Comparison of ENCODE assay signal across 25 mouse cellular contexts in genomic region chr16:8429531-8429930, GRCm38 (mm10). TPM values are rescaled to one million over a fixed set of nuclear protein-coding genes. Genes with fewer than 3 reads are reported as not detected.
DNase-seq lines count a peak whose midpoint lies in the region; ATAC-seq and TF ChIP-seq lines count a peak whose summit lies in the region.
"Had no signal": no experiment of that assay in that cellular context is flagged by ENCODE, and none has a peak within 500 bp of the region (broad histone marks: within the 10 kb centered on the region; RNA-seq: fewer than 3 reads in every experiment).

No protein-coding gene starts in this region.

- H3K9me3 ChIP-seq in stomach, postnatal 0 days (ENCODE audit: control insufficient read depth, low read length), result no peaks in the 10 kb centered on the region
- H3K9me3 ChIP-seq: embryonic facial prominence, embryonic 10.5 days; embryonic facial prominence, embryonic 12.5 days; forebrain, embryonic 13.5 days; forebrain, embryonic 15.5 days had no signal

- no peak overlapping the region for H3K9ac ChIP-seq in stomach, postnatal 0 days (ENCODE audit: low read length)
- H3K9ac ChIP-seq: embryonic facial prominence, embryonic 12.5 days; forebrain, embryonic 13.5 days; forebrain, embryonic 15.5 days had no signal

- no peak overlapping the region for H3K4me2 ChIP-seq in stomach, postnatal 0 days (replicated peaks; ENCODE audit: low read depth)
- H3K4me2 ChIP-seq: embryonic facial prominence, embryonic 12.5 days; forebrain, embryonic 13.5 days; forebrain, embryonic 15.5 days had no signal

- H3K4me1 ChIP-seq in stomach, postnatal 0 days (replicated peaks; ENCODE audit: control insufficient read depth, insufficient read depth), result no peaks in the 10 kb centered on the region

- intact Hi-C loops in heart, postnatal 10 days (cut with DNase I), result no loop called here

- 85% methylated on average over 3 of the region's 4 CpGs for WGBS in stomach, postnatal 0 days

- H3K36me3 ChIP-seq in stomach, postnatal 0 days (ENCODE audit: control insufficient read depth, insufficient read depth, low read length), result no peaks in the 10 kb centered on the region
- H3K36me3 ChIP-seq: embryonic facial prominence, embryonic 10.5 days; embryonic facial prominence, embryonic 12.5 days; forebrain, embryonic 15.5 days had no signal

- no peak overlapping the region for H3K4me3 ChIP-seq in stomach, postnatal 0 days (ENCODE audit: low read depth, low read length)
- H3K4me3 ChIP-seq: embryonic facial prominence, embryonic 10.5 days; embryonic facial prominence, embryonic 12.5 days; forebrain, embryonic 13.5 days; forebrain, embryonic 15.5 days had no signal

- no peak overlapping the region for H3K27ac ChIP-seq in stomach, postnatal 0 days (replicated peaks)
- H3K27ac ChIP-seq: embryonic facial prominence, embryonic 10.5 days; embryonic facial prominence, embryonic 12.5 days; forebrain, embryonic 13.5 days; forebrain, embryonic 15.5 days had no signal

- DNase-seq in heart, adult 11 months, result peak; percentile 59
- DNase-seq in heart, postnatal 10 days, result no peak
- DNase-seq in right cerebral cortex, adult 18-20 months, result peak; percentile 24
- DNase-seq in right cerebral cortex, adult 2 months (ENCODE audit: low spot score in 2 of 2), result no peak
- DNase-seq in brain, adult 2 months (ENCODE audit: low read depth, low spot score), result peak; percentile 61
- peak; percentile 2 for DNase-seq in stomach, postnatal 0 days (ENCODE audit: low spot score)
- no peak for DNase-seq in kidney, postnatal 14 days
- no peak for DNase-seq in lung, adult 18-20 months
- DNase-seq: adrenal gland, adult 2 months; adrenal gland, postnatal 10 days; adrenal gland, postnatal 25 days; cerebellum, adult 11-12 months; cerebellum, adult 2 months; cerebellum, adult 9-10 months; cerebellum, postnatal 10 days; cerebellum, postnatal 25 days had no signal

- TF ChIP-seq EP300 in stomach, postnatal 0 days (optimal IDR thresholded peaks at IDR 0.05), result no peak

- no peak for ATAC-seq in stomach, postnatal 0 days (ENCODE audit: low FRiP score, low TSS enrichment)
- ATAC-seq: forebrain, embryonic 13.5 days; forebrain, embryonic 15.5 days had no signal

- TF ChIP-seq CTCF in stomach, postnatal 0 days (IDR thresholded peaks at IDR 0.05; ENCODE audit: low read depth), result no peak

- peaks cover 5% of the 10 kb centered on the region; the same call in 1 of the 2 replicates for H3K27me3 ChIP-seq in stomach, postnatal 0 days (ENCODE audit: control insufficient read depth, insufficient read depth, low read length)

RNA-seq across cellular contexts. Expression of gene Tmem114, which starts 4.6 kb away (rescaled TPM):
- not detected for total RNA-seq in heart, postnatal 10 days (2021)
- 0.18 TPM in 1 of 2 replicates, not detected in the other for polyA plus RNA-seq in stomach, postnatal 0 days (2015; fragmentation: Nextera tagmentation; extraction: Ambion mirVana)
- total RNA-seq: adrenal gland, adult 2 months; adrenal gland, postnatal 10 days; adrenal gland, postnatal 25 days; ES-E14; MEL had no signal
- polyA plus RNA-seq: adrenal gland, adult 2 months; C2C12; embryonic facial prominence, embryonic 10.5 days; embryonic facial prominence, embryonic 14.5 days; forebrain, embryonic 11.5 days; forebrain, embryonic 13.5 days; forebrain, embryonic 15.5 days had no signal

RNA-seq across cellular contexts. Expression of gene Mettl22, which starts 41.1 kb away (rescaled TPM):
- 10 to 100 TPM; 28.2 to 30.0 TPM for total RNA-seq in heart, postnatal 10 days (2021)
- polyA plus RNA-seq in stomach, postnatal 0 days (2015; fragmentation: Nextera tagmentation; extraction: Ambion mirVana), result 9.3 and 12.1 TPM in 2 replicates

Comparison
In these comparisons a context has a peak if more than half of its experiments do, and no peak if none do; other contexts are left out.
1. DNase-seq: peak in heart, adult 11 months (single experiment), right cerebral cortex, adult 18-20 months (single experiment), brain, adult 2 months (single experiment) and stomach, postnatal 0 days (single experiment); none in heart, postnatal 10 days (0 of 2), right cerebral cortex, adult 2 months (0 of 2), kidney, postnatal 14 days (single experiment) and lung, adult 18-20 months (0 of 2).